Mouse (Mus musculus): ENCODE data around the gene Ncapg2. TPM values are rescaled to one million over a fixed set of nuclear protein-coding genes. Genes with fewer than 3 reads are reported as not detected.

Ncapg2 gene
- polyA plus RNA-seq, 1 experiment from 2014 or later: 21.2 TPM

- H3K4me2 ChIP-seq (ENCODE audit: low read depth, low read length): no peak overlapping the region
- no peaks in the 10 kb centered on the region for H3K4me1 ChIP-seq (ENCODE audit: insufficient read depth)
- H3K9ac ChIP-seq (replicated peaks): no peak overlapping the region
- no peak for TF ChIP-seq CTCF (IDR thresholded peaks at IDR 0.05; ENCODE audit: low read depth)
- no peak for TF ChIP-seq EP300 (IDR thresholded peaks at IDR 0.05; ENCODE audit: low read depth)
- DNase-seq (no peak), ATAC-seq (no peak)
- no peak overlapping the region for H3K4me3 ChIP-seq (ENCODE audit: low read depth, low read length)
- H3K36me3 ChIP-seq (replicated peaks; ENCODE audit: insufficient read depth, low read length): 0 out of 2 replicates have a peak, but pooled peaks cover 3% of the 10 kb centered on the region
- no peaks in the 10 kb centered on the region for H3K27me3 ChIP-seq (ENCODE audit: insufficient read depth, low read length)
- H3K9me3 ChIP-seq (ENCODE audit: low read length): no peaks in the 10 kb centered on the region
- no peak overlapping the region for H3K27ac ChIP-seq (ENCODE audit: low read depth)
Measured at GRCm38 (mm10) chr12:116383995-116384394, 21.2 kb upstream of the Ncapg2 start.

DNA sequence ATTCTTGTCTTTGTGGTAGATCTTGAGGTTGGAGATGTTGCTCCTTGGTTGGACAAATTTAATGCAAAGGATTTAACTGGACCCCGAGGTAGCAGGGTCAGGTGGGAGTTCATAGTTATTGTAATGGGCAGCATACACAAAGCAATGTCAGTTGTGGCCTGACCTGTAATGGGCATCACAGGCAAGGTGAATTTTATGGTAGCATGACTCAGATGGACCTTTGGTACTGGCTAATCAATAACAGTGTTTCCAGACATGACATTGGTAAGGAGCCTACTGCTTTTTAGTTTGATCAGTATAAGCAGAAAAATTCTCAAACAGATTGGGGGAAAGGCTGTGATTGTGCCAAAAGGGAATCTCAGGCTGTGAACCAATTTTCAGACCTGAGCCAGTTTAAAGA, 18.4 kb upstream of the Ncapg2 start:
- H3K4me3 ChIP-seq (ENCODE audit: low read depth, low read length): no peak overlapping the region
- H3K9ac ChIP-seq (replicated peaks): no peak overlapping the region
- no peaks in the 10 kb centered on the region for H3K9me3 ChIP-seq (ENCODE audit: low read length)
- DNase-seq (no peak), ATAC-seq (peak; percentile 69)
- no peaks in the 10 kb centered on the region for H3K4me1 ChIP-seq (ENCODE audit: insufficient read depth)
- 73% methylated on average over 1 of the region's 1 CpGs for WGBS (ENCODE audit: insufficient replicate concordance)
- TF ChIP-seq EP300 (IDR thresholded peaks at IDR 0.05; ENCODE audit: low read depth): no peak
- TF ChIP-seq CTCF (IDR thresholded peaks at IDR 0.05; ENCODE audit: low read depth): no peak
- H3K27me3 ChIP-seq (ENCODE audit: insufficient read depth, low read length): no peaks in the 10 kb centered on the region
- H3K4me2 ChIP-seq (ENCODE audit: low read depth, low read length): no peak overlapping the region
- H3K27ac ChIP-seq (ENCODE audit: low read depth): no peak overlapping the region
- no peaks in the 10 kb centered on the region for H3K36me3 ChIP-seq (replicated peaks; ENCODE audit: insufficient read depth, low read length)

- TF ChIP-seq EP300 (IDR thresholded peaks at IDR 0.05; ENCODE audit: low read depth): no peak
- TF ChIP-seq CTCF (IDR thresholded peaks at IDR 0.05; ENCODE audit: low read depth): no peak
- Histone ChIP-seq H3K9me3 (ENCODE audit: low read length) (no peaks in the 10 kb centered on the region), H3K27ac (ENCODE audit: low read depth) (no peak overlapping the region), H3K4me2 (ENCODE audit: low read depth, low read length) (no peak overlapping the region), H3K4me1 (ENCODE audit: insufficient read depth) (no peaks in the 10 kb centered on the region), H3K27me3 (ENCODE audit: insufficient read depth, low read length) (no peaks in the 10 kb centered on the region), H3K36me3 (replicated peaks; ENCODE audit: insufficient read depth, low read length) (no peaks in the 10 kb centered on the region), H3K9ac (replicated peaks) (no peak overlapping the region), H3K4me3 (ENCODE audit: low read depth, low read length) (no peak overlapping the region)
- DNase-seq (no peak), ATAC-seq (no peak)
- 50% methylated on average over 1 of the region's 1 CpGs for WGBS (ENCODE audit: insufficient replicate concordance)
Measured at GRCm38 (mm10) chr12:116389868-116390267, 15.3 kb upstream of the Ncapg2 start.

DNA sequence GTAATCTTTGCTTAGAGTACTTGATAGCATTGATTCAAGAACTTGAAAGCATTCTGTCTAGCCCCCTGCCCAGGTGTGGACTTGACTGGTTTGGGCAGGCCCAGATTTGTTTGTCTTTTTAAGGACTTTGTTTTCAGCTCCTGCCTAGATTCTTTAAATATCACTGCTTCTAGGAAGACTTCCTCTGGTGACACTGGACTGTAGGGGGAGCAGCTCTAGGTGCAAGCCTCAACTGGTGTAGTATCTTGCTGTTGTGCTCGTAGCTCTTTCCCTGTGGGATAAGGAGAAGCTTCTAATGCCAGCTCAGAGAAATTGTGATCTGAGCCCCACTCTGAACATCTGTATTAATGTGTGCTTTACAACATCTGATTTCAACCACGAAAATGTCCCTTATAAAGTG, 10.9 kb upstream of the Ncapg2 start:
- Histone ChIP-seq H3K9ac (replicated peaks) (no peak overlapping the region), H3K9me3 (ENCODE audit: low read length) (no peaks in the 10 kb centered on the region), H3K36me3 (replicated peaks; ENCODE audit: insufficient read depth, low read length) (no peaks in the 10 kb centered on the region), H3K4me1 (ENCODE audit: insufficient read depth) (no peaks in the 10 kb centered on the region), H3K4me2 (ENCODE audit: low read depth, low read length) (no peak overlapping the region), H3K27ac (ENCODE audit: low read depth) (no peak overlapping the region), H3K27me3 (ENCODE audit: insufficient read depth, low read length) (no peaks in the 10 kb centered on the region), H3K4me3 (ENCODE audit: low read depth, low read length) (no peak overlapping the region)
- DNase-seq: no peak
- TF ChIP-seq CTCF (IDR thresholded peaks at IDR 0.05; ENCODE audit: low read depth): peak; percentile 24; the same call in 1 of the 2 replicates
- no peak for TF ChIP-seq EP300 (IDR thresholded peaks at IDR 0.05; ENCODE audit: low read depth)
- WGBS (ENCODE audit: insufficient replicate concordance): 67% methylated on average over 2 of the region's 2 CpGs
- no peak for ATAC-seq

GRCm38 (mm10) chr12:116395312-116395711, 9.9 kb upstream of the Ncapg2 start:
- no peak overlapping the region for H3K4me3 ChIP-seq (ENCODE audit: low read depth, low read length)
- no peak overlapping the region for H3K9ac ChIP-seq (replicated peaks)
- WGBS (ENCODE audit: insufficient replicate concordance): 83% methylated on average over 2 of the region's 2 CpGs
- H3K27ac ChIP-seq (ENCODE audit: low read depth): no peak overlapping the region
- ATAC-seq (no peak), DNase-seq (no peak)
- no peaks in the 10 kb centered on the region for H3K27me3 ChIP-seq (ENCODE audit: insufficient read depth, low read length)
- no peaks in the 10 kb centered on the region for H3K9me3 ChIP-seq (ENCODE audit: low read length)
- H3K36me3 ChIP-seq (replicated peaks; ENCODE audit: insufficient read depth, low read length): no peaks in the 10 kb centered on the region
- no peak overlapping the region for H3K4me2 ChIP-seq (ENCODE audit: low read depth, low read length)
- TF ChIP-seq CTCF (IDR thresholded peaks at IDR 0.05; ENCODE audit: low read depth): no peak
- no peak for TF ChIP-seq EP300 (IDR thresholded peaks at IDR 0.05; ENCODE audit: low read depth)
- no peaks in the 10 kb centered on the region for H3K4me1 ChIP-seq (ENCODE audit: insufficient read depth)

- no peak for ATAC-seq
- TF ChIP-seq EP300 (IDR thresholded peaks at IDR 0.05; ENCODE audit: low read depth) (no peak), CTCF (IDR thresholded peaks at IDR 0.05; ENCODE audit: low read depth) (no peak)
- no peak overlapping the region for H3K4me3 ChIP-seq (ENCODE audit: low read depth, low read length)
- H3K4me2 ChIP-seq (ENCODE audit: low read depth, low read length): no peak overlapping the region
- no peaks in the 10 kb centered on the region for H3K4me1 ChIP-seq (ENCODE audit: insufficient read depth)
- no peaks in the 10 kb centered on the region for H3K27me3 ChIP-seq (ENCODE audit: insufficient read depth, low read length)
- WGBS (ENCODE audit: insufficient replicate concordance): 61% methylated on average over 2 of the region's 2 CpGs
- no peaks in the 10 kb centered on the region for H3K9me3 ChIP-seq (ENCODE audit: low read length)
- no peaks in the 10 kb centered on the region for H3K36me3 ChIP-seq (replicated peaks; ENCODE audit: insufficient read depth, low read length)
- no peak overlapping the region for H3K27ac ChIP-seq (ENCODE audit: low read depth)
- no peak overlapping the region for H3K9ac ChIP-seq (replicated peaks)
- DNase-seq: no peak
Measured at GRCm38 (mm10) chr12:116396072-116396695, 9.0 kb upstream of the Ncapg2 start.

Measured in liver, postnatal 0 days (tissue).